Mouse (Mus musculus): ENCODE results near the gene Rpgrip1l.

Rpgrip1l gene

DNA sequence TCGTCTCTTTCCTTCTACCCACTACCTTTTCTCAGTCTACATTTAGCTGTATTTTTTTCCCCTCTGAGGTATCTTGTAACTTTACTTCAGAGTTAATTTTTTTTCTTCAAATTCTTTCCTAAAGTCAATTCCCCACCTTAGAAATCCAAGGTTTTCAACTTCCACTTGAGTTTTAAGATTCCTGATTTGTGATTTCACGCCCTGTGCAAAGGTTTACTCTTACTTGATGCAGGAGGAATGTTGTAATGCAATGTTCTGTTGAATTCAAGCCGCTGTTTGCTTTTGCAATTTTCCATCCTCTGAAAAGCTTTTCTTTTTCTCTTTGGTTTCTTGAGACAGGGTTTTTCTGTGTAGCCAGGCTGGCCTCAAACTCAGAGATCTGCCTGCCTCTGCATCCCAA is 103.4 kb downstream of the Rpgrip1l start:
- DNase-seq (ENCODE audit: low read depth, low spot score): no peak

DNA sequence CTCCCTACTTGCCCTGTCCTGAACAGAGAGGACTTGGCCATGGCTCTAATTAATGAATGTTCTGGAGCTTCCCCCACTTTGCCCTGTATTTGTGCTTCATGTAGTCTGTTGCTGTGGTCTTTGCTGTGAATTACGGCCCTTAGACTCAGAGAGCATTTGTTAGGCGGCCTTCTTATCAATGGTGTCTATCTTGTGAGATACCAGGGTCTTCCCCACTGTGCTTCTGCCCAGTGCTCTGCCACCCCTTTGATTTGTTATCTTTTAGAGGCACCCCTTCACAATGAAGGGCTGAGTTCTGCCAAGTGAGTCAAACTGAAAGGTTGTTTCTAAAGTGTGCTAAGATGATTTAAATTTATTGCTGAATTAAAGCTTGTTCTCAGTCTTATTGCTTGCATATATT is 105.4 kb downstream of the Rpgrip1l start:
- no peak for DNase-seq (ENCODE audit: low read depth, low spot score)

GRCm38 (mm10) chr8:91205897-91206296 is 107.2 kb downstream of the Rpgrip1l start:
- DNase-seq (ENCODE audit: low read depth, low spot score): no peak

- no peak for DNase-seq (ENCODE audit: low read depth, low spot score)
Observed at GRCm38 (mm10) chr8:91201184-91201583, 111.9 kb downstream of the Rpgrip1l start.

DNA sequence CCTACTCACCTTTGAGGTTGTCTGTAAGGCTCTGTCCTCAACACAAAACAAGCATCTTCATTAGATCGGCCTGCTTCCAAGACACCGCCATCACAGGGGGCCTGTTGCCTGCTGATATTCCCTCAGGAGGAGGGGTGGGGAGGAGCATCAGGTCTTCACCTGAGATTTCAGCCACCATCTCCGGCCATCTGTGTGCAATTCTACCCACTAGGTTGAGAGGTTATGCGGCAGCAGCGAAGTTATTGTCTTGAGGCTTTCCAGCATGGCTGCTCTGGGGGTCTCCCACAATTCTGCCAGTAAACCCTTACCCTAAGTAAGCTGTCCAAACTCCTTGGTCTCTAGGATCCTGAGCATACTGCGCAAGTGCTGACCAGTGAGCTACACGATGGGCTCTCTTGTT is 113.2 kb downstream of the Rpgrip1l start, which contains the start of gene Aktip:
Gene Aktip (minus strand): TSS at position 101 of the 400 bp plus-strand sequence.
- no peak for DNase-seq (ENCODE audit: low read depth, low spot score)

- no peak for DNase-seq (ENCODE audit: low read depth, low spot score)
Observed at GRCm38 (mm10) chr8:91198036-91198435, 115.0 kb downstream of the Rpgrip1l start.

DNA sequence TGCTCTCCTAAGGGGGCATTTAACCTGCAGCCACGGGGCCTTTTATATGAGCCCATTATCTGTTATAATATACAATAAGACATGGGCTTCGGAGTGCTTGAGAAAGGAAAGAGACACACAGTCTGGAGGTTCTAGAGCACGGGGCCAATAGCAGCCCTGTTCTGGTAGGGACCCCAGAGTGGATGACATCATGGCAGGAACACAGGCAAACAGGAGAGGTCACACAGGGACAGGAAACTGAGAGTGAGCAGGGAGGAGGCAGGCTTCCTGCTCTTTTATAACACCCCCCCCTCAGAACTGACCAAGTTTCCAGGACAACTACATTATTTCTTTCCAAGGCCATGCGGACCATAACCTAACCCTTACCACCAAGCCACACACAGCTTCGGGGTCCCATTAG is 115.8 kb downstream of the Rpgrip1l start:
- DNase-seq (ENCODE audit: low read depth, low spot score): no peak

DNA sequence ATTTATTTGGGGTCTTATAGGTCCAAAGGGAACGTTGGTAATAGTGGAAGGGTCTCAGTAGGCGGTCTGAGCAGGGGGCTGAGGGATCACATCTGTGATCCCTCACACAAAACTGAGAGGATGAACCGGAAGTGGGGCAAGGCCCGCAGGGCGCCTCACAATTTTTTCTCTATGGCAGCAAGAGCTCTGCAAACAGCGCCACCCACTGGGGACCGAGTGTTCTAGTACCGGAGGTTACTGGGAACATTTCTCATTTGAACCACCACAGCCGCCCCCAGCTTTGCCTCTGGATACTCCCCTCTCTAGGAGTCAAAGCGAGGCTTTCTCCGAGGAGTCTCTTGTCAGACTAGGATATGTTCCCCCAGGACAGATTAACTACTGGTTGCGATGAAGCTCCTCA is 116.4 kb downstream of the Rpgrip1l start:
- no peak for DNase-seq (ENCODE audit: low read depth, low spot score)

- no peak for DNase-seq (ENCODE audit: low read depth, low spot score)
Observed at GRCm38 (mm10) chr8:91194081-91194480, 119.0 kb downstream of the Rpgrip1l start.

- no peak for DNase-seq (ENCODE audit: low read depth, low spot score)
Observed at GRCm38 (mm10) chr8:91192941-91193340, 120.1 kb downstream of the Rpgrip1l start.

- DNase-seq (ENCODE audit: low read depth, low spot score): peak; percentile 10
Observed at GRCm38 (mm10) chr8:91190816-91191340, 122.2 kb downstream of the Rpgrip1l start.

- no peak for DNase-seq (ENCODE audit: low read depth, low spot score)
Observed at GRCm38 (mm10) chr8:91188152-91188551, 124.9 kb downstream of the Rpgrip1l start.

DNA sequence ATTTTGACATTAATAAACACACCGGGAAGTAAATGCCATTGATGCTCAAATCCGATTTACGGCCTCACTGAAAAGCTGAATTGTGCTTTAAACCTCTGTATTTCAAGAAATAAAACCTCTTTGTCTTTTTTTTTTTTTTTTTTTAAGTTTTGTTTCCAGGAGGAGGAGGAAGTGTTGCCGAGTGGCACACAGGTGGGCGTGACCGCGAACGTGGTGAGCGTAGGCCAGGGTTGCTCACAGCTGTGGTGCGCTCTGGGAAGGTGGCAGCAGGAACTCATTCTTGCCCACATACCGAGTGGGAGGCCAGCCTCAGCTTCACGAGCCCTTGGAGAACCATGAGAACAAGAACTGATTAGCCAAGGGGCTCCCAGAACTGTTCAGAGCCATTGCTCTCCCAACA is 126.7 kb downstream of the Rpgrip1l start:
- no peak for DNase-seq (ENCODE audit: low read depth, low spot score)

DNA sequence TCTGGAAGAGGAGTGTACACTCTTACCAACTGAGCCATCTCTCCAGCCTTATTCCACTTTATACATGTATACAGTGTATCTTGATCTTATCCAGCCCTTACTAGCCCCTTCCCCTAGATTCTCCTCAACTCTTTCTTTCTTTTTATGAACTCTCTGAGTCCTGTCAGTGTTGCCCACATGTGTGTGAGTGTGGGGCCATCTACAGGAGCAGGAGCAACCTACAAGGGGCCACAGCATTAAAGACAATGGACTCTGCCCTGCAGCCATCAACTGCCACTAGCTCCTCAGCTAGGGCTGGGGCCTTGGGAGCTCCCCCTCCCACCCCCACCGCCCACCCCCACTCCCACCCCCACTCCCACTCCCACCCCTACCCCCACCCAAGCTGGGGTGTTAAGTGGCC is 135.4 kb downstream of the Rpgrip1l start:
- no peak for DNase-seq (ENCODE audit: low read depth, low spot score)

- no peak for DNase-seq (ENCODE audit: low read depth, low spot score)
Observed at GRCm38 (mm10) chr8:91176176-91176575, 136.9 kb downstream of the Rpgrip1l start.

- no peak for DNase-seq (ENCODE audit: low read depth, low spot score)
Observed at GRCm38 (mm10) chr8:91171605-91172004, 141.5 kb downstream of the Rpgrip1l start.

DNA sequence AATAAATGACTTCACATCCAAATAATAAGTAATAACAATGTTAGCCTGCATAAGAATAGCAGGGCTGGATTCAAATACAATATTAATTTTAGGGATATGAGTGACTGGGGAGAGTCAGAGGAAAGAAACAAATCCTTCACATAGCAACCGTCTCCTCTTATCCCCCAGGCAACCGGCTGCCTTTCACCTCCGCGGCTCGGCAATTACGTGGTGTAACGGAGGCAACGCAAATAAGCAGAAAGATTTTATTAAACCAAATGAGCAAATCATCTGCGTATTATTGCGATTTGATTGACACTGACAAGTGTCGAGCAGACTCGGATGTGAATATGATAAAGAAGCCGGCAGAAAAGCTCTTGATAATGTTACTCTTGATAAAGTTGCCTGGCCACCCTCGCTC is 142.1 kb downstream of the Rpgrip1l start:
- no peak for DNase-seq (ENCODE audit: low read depth, low spot score)

GRCm38 (mm10) chr8:91170152-91170551 is 142.9 kb downstream of the Rpgrip1l start:
- DNase-seq (ENCODE audit: low read depth, low spot score): no peak
